Mouse (Mus musculus): ENCODE data around the gene Vmn1r213.

Vmn1r213 gene

DNA sequence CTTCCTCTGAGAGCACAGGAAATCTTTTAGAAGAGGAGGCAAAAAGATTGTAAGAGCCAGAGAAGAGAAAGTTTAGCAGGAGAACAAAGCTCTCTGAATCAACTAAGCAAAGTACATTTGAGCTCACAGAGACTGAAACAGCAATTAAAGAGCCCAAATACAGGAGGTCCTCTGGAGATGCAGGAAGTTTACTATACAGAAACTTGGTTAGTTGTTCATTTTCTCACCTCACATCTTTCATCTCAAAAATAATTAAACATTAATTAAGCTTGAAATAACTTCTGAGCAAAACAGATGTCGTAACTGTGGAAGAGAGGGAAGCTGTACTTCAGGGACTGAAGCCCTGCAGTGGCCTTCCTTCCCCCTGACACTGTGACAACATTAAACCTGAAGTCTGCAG lies at the start of gene Vmn1r213:
Gene Vmn1r213 (plus strand): TSS at position 301 of the 400 bp plus-strand sequence.
- DNase-seq: no peak

GRCm38 (mm10) chr13:22990214-22990891 lies 17.1 kb upstream of the Vmn1r213 start:
- no peak for DNase-seq

DNA sequence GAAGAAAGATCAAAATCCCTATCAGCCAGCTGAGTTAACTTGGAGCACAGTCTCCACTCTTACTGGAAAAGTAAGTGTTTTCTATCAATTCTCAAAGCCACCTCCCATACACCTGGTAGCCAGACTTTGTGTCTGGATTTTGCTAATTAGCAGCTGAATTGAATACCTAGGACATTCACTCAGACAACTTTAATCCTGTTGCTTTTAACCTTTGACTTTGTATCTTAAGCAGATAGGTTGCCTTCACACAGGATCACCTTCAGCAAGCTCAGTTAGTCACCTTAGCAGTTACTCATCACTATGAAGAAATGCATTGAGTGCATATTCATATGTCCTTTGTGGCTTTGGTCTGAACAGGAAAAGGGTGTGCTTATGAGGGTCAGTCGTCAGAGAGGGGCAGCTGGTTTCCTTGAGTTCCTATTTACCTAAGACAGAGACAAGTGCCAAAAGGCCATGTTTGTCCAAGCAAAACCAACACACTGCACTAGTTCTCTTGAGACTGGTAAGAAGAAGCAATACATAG lies 15.2 kb upstream of the Vmn1r213 start:
- no peak for DNase-seq

- no peak for DNase-seq
Observed at GRCm38 (mm10) chr13:22992721-22993120, 14.7 kb upstream of the Vmn1r213 start.

DNA sequence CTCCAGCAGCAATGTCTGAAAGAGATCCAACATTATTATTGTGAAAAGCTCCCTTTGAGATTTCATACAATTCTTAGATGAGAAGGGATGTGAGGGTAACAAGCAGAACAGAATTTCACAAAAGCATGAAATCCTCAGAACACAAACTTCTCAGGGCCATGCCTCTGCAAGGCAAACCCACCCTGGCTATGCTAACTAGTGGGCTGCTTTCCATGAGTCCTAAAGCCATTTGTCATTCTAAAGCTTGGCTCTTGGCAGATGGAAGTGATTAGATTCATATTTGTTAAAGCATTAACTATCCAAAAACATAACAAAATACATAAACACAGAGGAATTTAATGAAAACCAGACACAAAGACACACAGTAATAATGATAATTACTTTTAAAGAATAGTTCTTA lies 10.7 kb downstream of the Vmn1r213 start:
- DNase-seq: no peak

- no peak for DNase-seq
Observed at GRCm38 (mm10) chr13:23024812-23025211, 17.4 kb downstream of the Vmn1r213 start.

DNA sequence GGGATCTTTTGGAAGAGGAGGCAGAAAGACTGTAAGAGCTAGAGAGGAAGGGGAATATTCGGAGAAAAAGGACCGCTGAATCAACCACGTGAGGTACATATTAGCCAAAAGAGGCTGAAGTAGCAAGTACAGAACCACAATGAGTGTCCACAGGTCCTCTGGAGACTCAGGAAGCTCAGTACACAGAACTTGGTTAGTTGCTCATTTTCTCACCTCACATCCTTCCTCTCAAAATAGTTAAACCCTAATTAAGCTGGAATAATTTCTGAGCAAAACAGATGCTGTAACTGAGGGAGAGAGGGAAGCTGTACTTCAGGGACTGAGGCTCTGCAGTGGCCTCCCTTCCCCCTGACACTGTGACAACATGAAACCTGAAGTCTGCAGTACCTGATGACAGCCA lies 22.7 kb downstream of the Vmn1r213 start, which contains the start of gene Vmn1r214:
Gene Vmn1r214 (plus strand): TSS at position 301 of the 400 bp plus-strand sequence.
- DNase-seq: no peak

DNA sequence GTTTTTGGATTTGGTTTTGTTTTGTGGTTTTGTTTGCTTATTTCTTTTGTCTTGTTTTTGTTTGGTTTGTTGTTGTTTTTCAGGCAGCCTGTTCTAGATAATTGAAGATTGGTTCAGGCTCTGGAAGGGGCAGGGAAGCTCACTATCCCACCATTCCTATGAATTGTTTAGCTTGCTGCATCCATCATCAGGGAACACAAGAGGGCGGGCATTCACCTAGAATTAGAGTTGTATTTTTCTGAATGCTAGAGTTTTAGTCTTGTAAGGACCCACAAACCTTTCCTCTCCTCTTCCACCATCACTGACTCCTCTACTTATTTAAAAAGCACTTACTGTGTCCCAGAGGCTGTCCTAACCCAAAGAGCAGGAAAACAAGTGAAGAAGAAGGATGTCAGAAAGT lies 50.3 kb downstream of the Vmn1r213 start:
- no peak for DNase-seq
